Mouse (Mus musculus) MEL (cell line): ENCODE measurements around the gene Foxp3.

Experiments used
- CTCF ChIP-seq, 3 experiments: IDR thresholded peaks in 2 of 3; conservative IDR thresholded peaks in 1 of 3; 2 replicates each; pipeline ENCODE4 v1.5.1; 2011 to 2012; ENCODE audit warnings: low read length in 3 of 3, low read depth in 2 of 3, mild to moderate bottlenecking in 2 of 3, improper control_type of control experiment in 1 of 3, inconsistent platforms in 1 of 3, mixed read lengths in 1 of 3, moderate library complexity in 1 of 3; ENCODE audit not compliant: control insufficient read depth in 1 of 3, insufficient read depth in 1 of 3, poor library complexity in 1 of 3, severe bottlenecking in 1 of 3
- ELF1 ChIP-seq: IDR thresholded peaks from 2 replicates; pipeline ENCODE4 v1.6.1; 2014; ENCODE audit warnings: low read depth, mild to moderate bottlenecking, inconsistent platforms, low read length, improper control_type of control experiment, moderate library complexity
- EP300 ChIP-seq, 2 experiments: IDR thresholded peaks; 2 replicates each; pipeline ENCODE4 v1.6.1; 2011; ENCODE audit warnings: improper control_type of control experiment in 2 of 2, low read length in 2 of 2, low read depth in 1 of 2, mild to moderate bottlenecking in 1 of 2
- GATA1 ChIP-seq: IDR thresholded peaks from 2 replicates; pipeline ENCODE4 v1.6.1; 2011; ENCODE audit warnings: low read depth, low read length, improper control_type of control experiment
- HCFC1 ChIP-seq: IDR thresholded peaks from 2 replicates; pipeline ENCODE4 v1.6.1; 2012; ENCODE audit warnings: low read depth, mild to moderate bottlenecking, inconsistent platforms, low read length, improper control_type of control experiment, moderate library complexity
- JUND ChIP-seq: IDR thresholded peaks from 2 replicates; pipeline ENCODE4 v1.6.1; 2011; ENCODE audit warnings: low read depth, mild to moderate bottlenecking, improper control_type of control experiment, low read length
- MAX ChIP-seq: IDR thresholded peaks from 2 replicates; pipeline ENCODE4 v1.6.1; 2011; ENCODE audit warnings: low read length, improper control_type of control experiment
- MEF2A ChIP-seq: IDR thresholded peaks from 2 replicates; pipeline ENCODE4 v1.6.1; 2014; ENCODE audit warnings: low read depth, mild to moderate bottlenecking, inconsistent platforms, low read length, improper control_type of control experiment; ENCODE audit not compliant: poor library complexity, insufficient replicate concordance, severe bottlenecking; ENCODE audit errors: extremely low read depth
- MYC ChIP-seq: IDR thresholded peaks from 2 replicates; pipeline ENCODE4 v1.6.1; 2011; ENCODE audit warnings: low read depth, mild to moderate bottlenecking, low read length, improper control_type of control experiment, moderate library complexity
- NRF1 ChIP-seq: IDR thresholded peaks from 2 replicates; pipeline ENCODE4 v1.6.1; 2014; ENCODE audit warnings: low read depth, mild to moderate bottlenecking, inconsistent platforms, low read length, improper control_type of control experiment, moderate library complexity; ENCODE audit not compliant: poor library complexity, insufficient read depth, severe bottlenecking
- POLR2A ChIP-seq, 2 experiments: IDR thresholded peaks; 2 replicates each; pipeline ENCODE4 v1.6.1; 2011 to 2012; ENCODE audit warnings: low read length in 2 of 2, mild to moderate bottlenecking in 2 of 2, control low read depth in 1 of 2, improper control_type of control experiment in 1 of 2, low read depth in 1 of 2, moderate library complexity in 1 of 2; ENCODE audit not compliant: control insufficient read depth in 1 of 2, insufficient read depth in 1 of 2, poor library complexity in 1 of 2
- TAL1 ChIP-seq: IDR thresholded peaks from 2 replicates; pipeline ENCODE4 v1.6.1; 2012; ENCODE audit warnings: mild to moderate bottlenecking, inconsistent platforms, low read length, moderate library complexity, mixed read lengths
- TCF12 ChIP-seq: IDR thresholded peaks from 2 replicates; pipeline ENCODE4 v1.6.1; 2014; ENCODE audit warnings: low read depth, mild to moderate bottlenecking, inconsistent platforms, low read length, improper control_type of control experiment, moderate library complexity
- USF2 ChIP-seq, 2 experiments: IDR thresholded peaks; 2 replicates each; pipeline ENCODE4 v1.6.1; 2011 to 2012; ENCODE audit warnings: improper control_type of control experiment in 2 of 2, low read length in 2 of 2, borderline replicate concordance in 1 of 2, inconsistent platforms in 1 of 2, low read depth in 1 of 2, mild to moderate bottlenecking in 1 of 2; ENCODE audit not compliant: insufficient read depth in 1 of 2

DNA sequence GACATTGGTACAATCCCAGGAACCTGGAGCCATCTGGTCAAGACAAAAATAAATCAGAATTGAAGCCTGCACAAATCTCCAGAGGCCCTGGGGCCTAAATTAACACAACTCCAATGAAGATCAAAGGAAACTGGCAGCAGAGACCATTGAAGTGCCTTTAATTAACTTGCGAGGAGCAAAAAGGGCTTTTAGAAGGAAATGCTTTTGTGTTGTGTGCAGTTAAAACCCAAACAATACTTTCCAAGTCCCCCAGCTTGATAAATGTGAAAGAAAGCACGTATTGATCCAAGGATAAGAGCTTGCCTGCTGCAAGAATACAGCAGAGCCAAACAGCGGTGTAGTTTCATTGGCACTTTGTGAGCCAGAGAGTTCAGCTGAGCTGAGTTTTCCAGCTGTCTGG is 48.5 kb upstream of the Foxp3 start:
- TF ChIP-seq POLR2A (IDR thresholded peaks at IDR 0.05; ENCODE audit: control insufficient read depth in 1 of 2, insufficient read depth in 1 of 2, low read depth in 1 of 2, low read length in 2 of 2, poor library complexity in 1 of 2) (no peak), HCFC1 (no peak), JUND (no peak), CTCF (IDR thresholded peaks at IDR 0.05 in 2 of 3, conservative IDR thresholded peaks at IDR 0.05 in 1 of 3; ENCODE audit: control insufficient read depth in 1 of 3, insufficient read depth in 1 of 3, low read depth in 2 of 3, low read length in 3 of 3, poor library complexity in 1 of 3, severe bottlenecking in 1 of 3) (no peak), MYC (no peak), TAL1 (no peak), EP300 (IDR thresholded peaks at IDR 0.05; ENCODE audit: low read depth in 1 of 2, low read length in 2 of 2) (no peak), NRF1 (no peak), MAX (no peak), GATA1 (no peak), USF2 (IDR thresholded peaks at IDR 0.05; ENCODE audit: borderline replicate concordance in 1 of 2, insufficient read depth in 1 of 2, low read depth in 1 of 2, low read length in 2 of 2) (no peak), ELF1 (no peak), TCF12 (no peak), MEF2A (no peak)
